Mouse (Mus musculus) heart, postnatal 10 days (tissue): ENCODE results near the gene Gng13. TPM values are rescaled to one million over a fixed set of nuclear protein-coding genes. Genes with fewer than 3 reads are reported as not detected.

Experiments
- microRNA-seq, 2 experiments: library from miRNA; unstranded; fragments of <30 nt; microRNA quantifications; one replicate each; pipeline ENCODE4 v1.2.0; 2022
- total RNA-seq, 2 experiments: library from RNA; stranded (reverse); gene quantifications; 2 replicates each; pipeline ENCODE4 v1.2.3; 2021

Gng13 gene
- total RNA-seq, 2 experiments from 2014 or later: 0.38 to 1.9 TPM

Small RNA genes lying within 50 kb of the gene (microRNA-seq; reads per million reads assigned to microRNA genes)
- 0 reads per million in 2 experiments for gene Gm25083

Other genes starting within 250 kb of the Gng13 start
- gene Sstr5, start 219.9 kb upstream of the Gng13 start, total RNA-seq: not detected
- under 1 TPM; 0.72 to 0.93 TPM for gene Sox8, start 146.5 kb upstream of the Gng13 start, total RNA-seq
- 10 to 100 TPM; 25.4 to 27.0 TPM for gene Lmf1, start 138.1 kb upstream of the Gng13 start, total RNA-seq
- gene Chtf18, start 10.2 kb downstream of the Gng13 start, total RNA-seq: 1 to 10 TPM; 4.2 to 5.1 TPM
- 1 to 10 TPM; 4.6 to 5.7 TPM for gene Rpusd1, start 10.5 kb downstream of the Gng13 start, total RNA-seq
- not detected for gene Mslnl, start 18.9 kb downstream of the Gng13 start, total RNA-seq
- gene Msln, start 37.2 kb downstream of the Gng13 start, total RNA-seq: 10 to 100 TPM; 38.5 to 40.6 TPM
- gene Narfl, start 56.6 kb downstream of the Gng13 start, total RNA-seq: 10 to 100 TPM; 43.2 to 49.3 TPM
- 10 to 100 TPM; 23.8 to 25.7 TPM for gene Haghl, start 68.5 kb downstream of the Gng13 start, total RNA-seq
- gene Ccdc78, start 69.4 kb downstream of the Gng13 start, total RNA-seq: under 1 TPM in 1 of 2 experiments, not detected in 1; 0.14 TPM
- gene Fam173a, start 75.7 kb downstream of the Gng13 start, total RNA-seq: 10 to 100 TPM; 37.8 to 38.9 TPM
- not detected for gene AC134908.4, start 78.5 kb downstream of the Gng13 start, total RNA-seq
- 10 to 100 TPM; 59.7 to 60.9 TPM for gene Metrn, start 80.0 kb downstream of the Gng13 start, total RNA-seq
- 1 to 10 TPM in 1 of 2 experiments, under 1 TPM in 1; 0.67 to 1.2 TPM for gene Fbxl16, start 91.9 kb downstream of the Gng13 start, total RNA-seq
- gene Wdr24, start 106.5 kb downstream of the Gng13 start, total RNA-seq: 10 to 100 TPM; 10.1 to 12.2 TPM
- gene Jmjd8, start 111.7 kb downstream of the Gng13 start, total RNA-seq: 10 to 100 TPM; 33.7 to 34.5 TPM
- 100 to 1,000 TPM; 123 to 132 TPM for gene Stub1, start 116.2 kb downstream of the Gng13 start, total RNA-seq
- 1 to 10 TPM; 2.2 to 2.6 TPM for gene Rhbdl1, start 120.1 kb downstream of the Gng13 start, total RNA-seq
- 1 to 10 TPM; 4.2 to 4.7 TPM for gene Gm20683, start 124.6 kb downstream of the Gng13 start, total RNA-seq
- gene Rhot2, start 127.7 kb downstream of the Gng13 start, total RNA-seq: 10 to 100 TPM; 80.4 to 86.5 TPM
- 1 to 10 TPM; 3.9 to 6.2 TPM for gene Wdr90, start 144.3 kb downstream of the Gng13 start, total RNA-seq
- gene Mcrip2, start 151.6 kb downstream of the Gng13 start, total RNA-seq: 100 to 1,000 TPM; 191 to 218 TPM
- 10 to 100 TPM; 15.4 to 15.7 TPM for gene Mettl26, start 157.9 kb downstream of the Gng13 start, total RNA-seq
- gene Wfikkn1, start 163.7 kb downstream of the Gng13 start, total RNA-seq: under 1 TPM; 0.62 to 0.96 TPM
- 10 to 100 TPM; 13.4 to 18.8 TPM for gene Rab40c, start 202.6 kb downstream of the Gng13 start, total RNA-seq
- gene Pigq, start 227.8 kb downstream of the Gng13 start, total RNA-seq: 10 to 100 TPM; 76.6 to 78.5 TPM
- gene Nhlrc4, start 227.8 kb downstream of the Gng13 start, total RNA-seq: not detected
- gene A930017K11Rik, start 235.4 kb downstream of the Gng13 start, total RNA-seq: not detected